Mouse (Mus musculus): ENCODE measurements at regions not wholly inside any gene's neighbourhood (a gene's known extent, or its start where the extent isn't known, plus 50 kb on each side); places are given as distances from the start of the nearest gene placed in this dataset.
"Not testable (repeated sequence)": the region's sequence is repeated elsewhere in the genome, so short reads cannot be mapped to it uniquely, and the experiment has no call there.

DNA sequence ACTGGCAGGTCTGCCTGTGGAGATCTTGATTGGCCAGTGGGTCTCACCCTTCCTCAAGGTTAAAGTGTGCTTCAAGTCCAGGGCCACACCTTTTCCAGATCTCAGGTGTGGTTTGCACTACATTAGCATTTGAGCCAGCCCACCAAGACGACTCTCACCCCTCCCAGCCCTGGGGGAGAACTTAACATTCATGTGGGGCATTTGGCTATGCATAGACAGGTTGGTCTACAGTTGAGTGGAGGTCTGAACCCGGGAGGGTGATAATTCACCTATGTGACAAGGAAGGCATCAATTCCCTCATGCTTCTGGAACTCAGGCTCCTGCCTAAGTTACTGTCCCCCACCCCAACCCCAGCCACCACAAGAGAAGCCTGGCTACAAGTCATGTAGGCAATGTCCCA, 350.3 kb upstream of the Ywhaq start:
- not testable (repeated sequence) for TF ChIP-seq CTCF (IDR thresholded peaks at IDR 0.05; ENCODE audit: borderline replicate concordance, insufficient read depth, low read length); POLR2A (IDR thresholded peaks at IDR 0.05; ENCODE audit: low read depth, low read length)

All from embryonic fibroblast, embryonic 13.5 days (primary cell).